Mouse (Mus musculus): ENCODE results near the gene Arhgap31. TPM values are rescaled to one million over a fixed set of nuclear protein-coding genes. Genes with fewer than 3 reads are reported as not detected.
A peak's percentile ranks its signal among the peaks of the same experiment; 100 is the strongest.

The Arhgap31 gene
- total and polyA plus RNA-seq, 3 experiments = 0.01 to 0.04 TPM; not detected in 1

GRCm38 (mm10) chr16:38622283-38622682 lies 90.8 kb downstream of the Arhgap31 start:
- Histone ChIP-seq H3K36me3 (ENCODE audit: control insufficient read depth in 1 of 2, insufficient read depth in 2 of 2, low read length in 2 of 2) (no peaks in the 10 kb centered on the region), H3K79me2 (ENCODE audit: control insufficient read depth, insufficient read depth, low read length, poor library complexity) (no peaks in the 10 kb centered on the region), H3K4me3 (ENCODE audit: control insufficient read depth in 1 of 2, insufficient read depth in 1 of 2, low read depth in 2 of 2, low read length in 2 of 2) (no peak overlapping the region), H3K27me3 (ENCODE audit: control insufficient read depth in 1 of 2, insufficient read depth in 2 of 2, low read length in 2 of 2) (peaks cover 2 to 3% of the 10 kb centered on the region in 2 experiments; a peak in 3 of 4 replicates), H3K9me3 (replicated peaks; ENCODE audit: insufficient read depth, low read length) (no peaks in the 10 kb centered on the region), H3K4me1 (ENCODE audit: control insufficient read depth in 1 of 2, insufficient read depth in 2 of 2, low read length in 2 of 2) (no peaks in the 10 kb centered on the region), H3K9ac (ENCODE audit: control insufficient read depth, low read depth, low read length, poor library complexity, severe bottlenecking) (no peak overlapping the region), H3K27ac (ENCODE audit: control insufficient read depth, low read depth, low read length) (no peak overlapping the region)
- TF ChIP-seq CTCF (IDR thresholded peaks at IDR 0.05 in 2 of 3, conservative IDR thresholded peaks at IDR 0.05 in 1 of 3; ENCODE audit: control insufficient read depth in 1 of 3, insufficient read depth in 1 of 3, low read depth in 2 of 3, low read length in 3 of 3, poor library complexity in 1 of 3, severe bottlenecking in 1 of 3) = peak in 2 of 3 experiments; percentile 36 to 42; a peak in 4 of 6 replicates
- TF ChIP-seq TBP (IDR thresholded peaks at IDR 0.05; ENCODE audit: low read depth, low read length) = no peak
- peak; percentile 50 for DNase-seq (ENCODE audit: low read depth, low spot score)

- no peaks in the 10 kb centered on the region for H3K36me3 ChIP-seq (ENCODE audit: control insufficient read depth in 1 of 2, insufficient read depth in 2 of 2, low read length in 2 of 2)
- peaks cover 2 to 3% of the 10 kb centered on the region in 2 experiments; a peak in 3 of 4 replicates for H3K27me3 ChIP-seq (ENCODE audit: control insufficient read depth in 1 of 2, insufficient read depth in 2 of 2, low read length in 2 of 2)
- H3K79me2 ChIP-seq (ENCODE audit: control insufficient read depth, insufficient read depth, low read length, poor library complexity) = no peaks in the 10 kb centered on the region
- H3K27ac ChIP-seq (ENCODE audit: control insufficient read depth, low read depth, low read length) = no peak overlapping the region
- H3K9me3 ChIP-seq (replicated peaks; ENCODE audit: insufficient read depth, low read length) = no peaks in the 10 kb centered on the region
- no peak for TF ChIP-seq E2F4 (IDR thresholded peaks at IDR 0.05; ENCODE audit: borderline replicate concordance, low read depth, low read length)
- no peak overlapping the region for H3K9ac ChIP-seq (ENCODE audit: control insufficient read depth, low read depth, low read length, poor library complexity, severe bottlenecking)
- no peaks in the 10 kb centered on the region for H3K4me1 ChIP-seq (ENCODE audit: control insufficient read depth in 1 of 2, insufficient read depth in 2 of 2, low read length in 2 of 2)
- H3K4me3 ChIP-seq (ENCODE audit: control insufficient read depth in 1 of 2, insufficient read depth in 1 of 2, low read depth in 2 of 2, low read length in 2 of 2) = no peak overlapping the region
- DNase-seq (ENCODE audit: low read depth, low spot score) = no peak
These were observed 92.2 kb downstream of the Arhgap31 start for GRCm38 (mm10) chr16:38620696-38621450.

DNA sequence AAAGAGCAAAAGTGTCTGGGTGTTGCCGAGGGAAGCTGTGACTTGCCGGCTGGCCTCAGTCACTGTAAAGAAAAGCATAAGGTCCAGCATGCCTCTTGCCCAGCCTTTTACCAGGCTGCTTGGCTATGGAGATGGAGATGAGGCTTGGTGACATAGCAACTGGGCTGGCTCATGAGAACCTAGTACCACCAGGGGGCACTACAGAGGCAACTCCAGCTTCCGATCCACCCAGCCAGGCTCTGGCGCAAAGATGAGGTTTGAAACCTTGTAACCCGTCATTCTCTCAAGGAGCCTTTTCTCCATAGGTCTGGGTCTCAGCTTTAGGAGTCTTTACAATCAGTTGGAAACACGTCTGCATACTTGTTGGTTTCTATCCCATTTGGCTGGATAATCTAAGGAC lies 94.0 kb downstream of the Arhgap31 start:
- H3K4me3 ChIP-seq (ENCODE audit: control insufficient read depth in 1 of 2, insufficient read depth in 1 of 2, low read depth in 2 of 2, low read length in 2 of 2) = no peak overlapping the region
- peak; percentile 50 for DNase-seq (ENCODE audit: low read depth, low spot score)
- H3K27ac ChIP-seq (ENCODE audit: control insufficient read depth, low read depth, low read length) = no peak overlapping the region
- no peaks in the 10 kb centered on the region for H3K4me1 ChIP-seq (ENCODE audit: control insufficient read depth in 1 of 2, insufficient read depth in 2 of 2, low read length in 2 of 2)
- no peak for TF ChIP-seq MAX (IDR thresholded peaks at IDR 0.05; ENCODE audit: low read length)
- TF ChIP-seq CTCF (IDR thresholded peaks at IDR 0.05 in 2 of 3, conservative IDR thresholded peaks at IDR 0.05 in 1 of 3; ENCODE audit: control insufficient read depth in 1 of 3, insufficient read depth in 1 of 3, low read depth in 2 of 3, low read length in 3 of 3, poor library complexity in 1 of 3, severe bottlenecking in 1 of 3) = peak; percentile 70 to 82 (median 73)
- TF ChIP-seq SIN3A (IDR thresholded peaks at IDR 0.05; ENCODE audit: low read length) = no peak
- TF ChIP-seq RAD21 (IDR thresholded peaks at IDR 0.05; ENCODE audit: low read depth, low read length) = peak; percentile 28
- TF ChIP-seq SMC3 (IDR thresholded peaks at IDR 0.05; ENCODE audit: low read depth, low read length) = peak; percentile 67
- no peak for TF ChIP-seq TCF12 (IDR thresholded peaks at IDR 0.05; ENCODE audit: low read depth, low read length)
- TF ChIP-seq ETS1 (IDR thresholded peaks at IDR 0.05; ENCODE audit: low read depth, low read length) = no peak
- no peak for TF ChIP-seq POLR2AphosphoS5 (IDR thresholded peaks at IDR 0.05; ENCODE audit: borderline replicate concordance, low read depth, low read length)
- no peak for TF ChIP-seq NELFE (IDR thresholded peaks at IDR 0.05; ENCODE audit: low read depth, low read length)
- TF ChIP-seq GATA1 (IDR thresholded peaks at IDR 0.05; ENCODE audit: low read depth, low read length) = no peak
- no peak overlapping the region for H3K9ac ChIP-seq (ENCODE audit: control insufficient read depth, low read depth, low read length, poor library complexity, severe bottlenecking)
- H3K36me3 ChIP-seq (ENCODE audit: control insufficient read depth in 1 of 2, insufficient read depth in 2 of 2, low read length in 2 of 2) = no peaks in the 10 kb centered on the region
- H3K9me3 ChIP-seq (replicated peaks; ENCODE audit: insufficient read depth, low read length) = no peaks in the 10 kb centered on the region
- H3K79me2 ChIP-seq (ENCODE audit: control insufficient read depth, insufficient read depth, low read length, poor library complexity) = no peaks in the 10 kb centered on the region
- H3K27me3 ChIP-seq (ENCODE audit: control insufficient read depth in 1 of 2, insufficient read depth in 2 of 2, low read length in 2 of 2) = no peaks in the 10 kb centered on the region; a peak in 2 of 4 replicates
